Mouse (Mus musculus) intestine, postnatal 0 days (tissue): ENCODE measurements around the gene Stoml1. TPM values are rescaled to one million over a fixed set of nuclear protein-coding genes. Genes with fewer than 3 reads are reported as not detected.

Experiments
- ATAC-seq: fragments of 200-750 bp; cut with Nextera tagmentation; 2 replicates; pipeline ENCODE4 v1.8.0; 2017; ENCODE audit warnings: mild to moderate bottlenecking, moderate TSS enrichment, moderate library complexity
- H3K27ac ChIP-seq: fragments of 300-500 bp; sonication (generic); 2 replicates; pipeline ENCODE4 v1.5.1; 2014; ENCODE audit warnings: mild to moderate bottlenecking, low read depth, low read length, moderate library complexity
- H3K27me3 ChIP-seq: fragments of 300-500 bp; sonication (generic); replicated peaks from 2 replicates; pipeline ENCODE4 v1.6.1; 2014; ENCODE audit warnings: low read length, mixed read lengths; ENCODE audit not compliant: control insufficient read depth, insufficient read depth
- H3K36me3 ChIP-seq: fragments of 300-500 bp; sonication (generic); 2 replicates; pipeline ENCODE4 v1.6.1; 2014; ENCODE audit warnings: mild to moderate bottlenecking, moderate library complexity; ENCODE audit not compliant: control insufficient read depth, insufficient read depth
- H3K4me1 ChIP-seq: fragments of 300-500 bp; sonication (generic); replicated peaks from 2 replicates; pipeline ENCODE4 v1.6.1; 2014; ENCODE audit warnings: antibody characterized with exemption, low read length, mixed read lengths; ENCODE audit not compliant: control insufficient read depth, insufficient read depth
- H3K4me2 ChIP-seq: fragments of 300-500 bp; sonication (generic); replicated peaks from 2 replicates; pipeline ENCODE4 v1.6.1; 2014; ENCODE audit warnings: low read depth, mild to moderate bottlenecking, moderate library complexity
- H3K4me3 ChIP-seq: fragments of 300-500 bp; sonication (generic); 2 replicates; pipeline ENCODE4 v1.5.1; 2014; ENCODE audit warnings: low read depth, low read length
- H3K9ac ChIP-seq: fragments of 300-500 bp; sonication (generic); 2 replicates; pipeline ENCODE4 v1.6.1; 2014; ENCODE audit warnings: mild to moderate bottlenecking, low read depth, low read length
- H3K9me3 ChIP-seq: fragments of 300-500 bp; sonication (generic); 2 replicates; pipeline ENCODE4 v1.6.1; 2016; ENCODE audit warnings: mixed run types; ENCODE audit not compliant: control insufficient read depth
- CTCF ChIP-seq: sonication (generic); IDR thresholded peaks from 2 replicates; pipeline ENCODE4 v1.5.1; 2016; ENCODE audit warnings: low read depth, mild to moderate bottlenecking, control low read depth, antibody characterized with exemption, moderate library complexity
- WGBS: fragments of 180-500 bp; shearing (Covaris S2); extraction: QIAGEN DNeasy Blood & Tissue Kit; methylation state at CpG from one replicate; pipeline ENCODE4 v1.1.7; 2014; 5-methylcytosine and 5-hydroxymethylcytosine counted together
- polyA plus RNA-seq: library from polyadenylated mRNA; unstranded; fragments of >200 nt; fragmentation: Nextera tagmentation; extraction: Ambion mirVana; gene quantifications from 2 replicates; pipeline ENCODE4 v1.2.1, GENCODE M21; 2015

The Stoml1 gene
- polyA plus RNA-seq, 1 experiment from 2014 or later, result 15.9 TPM

DNA sequence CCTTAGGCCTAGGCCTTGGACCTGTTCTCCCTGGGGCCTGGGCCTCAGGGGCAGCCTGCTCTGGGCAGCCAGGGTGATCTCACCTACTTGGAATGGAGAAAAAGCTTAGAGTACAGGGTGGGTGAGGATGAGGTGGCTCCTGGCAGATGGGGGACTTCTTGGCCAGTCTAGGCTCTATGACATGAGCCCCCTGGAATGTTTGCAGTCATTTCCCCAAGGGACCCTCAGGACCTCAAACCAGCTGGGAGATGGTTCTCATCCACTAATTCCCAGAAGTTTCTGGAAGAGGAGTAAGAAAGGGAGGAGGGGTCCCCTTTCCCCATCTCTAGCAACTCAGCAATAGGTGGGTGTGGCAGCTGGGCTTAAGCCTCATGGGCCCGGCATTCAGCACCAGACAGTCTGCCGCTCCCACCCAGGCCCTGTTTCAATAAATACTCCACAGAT, 46.4 kb downstream of the Stoml1 start:
- WGBS, result 32% methylated on average over 2 of the region's 2 CpGs
- Histone ChIP-seq H3K4me1 (0 out of 2 replicates have a peak, but pooled peaks cover 4% of the 10 kb centered on the region), H3K27ac (no peak overlapping the region), H3K4me3 (no peak overlapping the region), H3K27me3 (no peaks in the 10 kb centered on the region), H3K4me2 (no peak overlapping the region), H3K9ac (no peak overlapping the region), H3K9me3 (no peaks in the 10 kb centered on the region), H3K36me3 (no peaks in the 10 kb centered on the region)
- TF ChIP-seq CTCF, result no peak
- no peak for ATAC-seq

DNA sequence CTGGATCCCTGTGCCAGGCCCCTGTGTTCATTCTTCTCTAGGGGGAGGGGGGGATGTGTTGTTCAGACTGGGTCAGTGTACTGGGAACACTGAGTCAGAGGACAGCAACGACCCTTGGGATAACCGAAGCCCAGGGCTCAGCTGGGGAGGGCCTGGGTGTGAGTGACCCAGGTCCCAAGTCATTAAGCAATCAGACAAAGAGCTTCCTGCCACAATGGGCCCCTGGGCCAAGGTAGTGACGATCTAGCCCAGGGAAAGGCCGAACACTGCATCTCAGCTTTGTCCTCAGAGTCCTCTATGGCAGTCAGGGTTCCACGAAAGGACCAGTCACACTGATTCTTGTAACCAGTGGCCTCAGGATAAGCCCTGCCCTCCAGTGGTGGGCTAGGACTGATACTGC, 50.2 kb downstream of the Stoml1 start:
- H3K9ac ChIP-seq, result no peak overlapping the region
- 60% methylated on average over 5 of the region's 5 CpGs for WGBS
- no peak overlapping the region for H3K4me3 ChIP-seq
- no peaks in the 10 kb centered on the region for H3K36me3 ChIP-seq
- H3K4me2 ChIP-seq, result no peak overlapping the region
- H3K4me1 ChIP-seq, result no peaks in the 10 kb centered on the region
- no peak overlapping the region for H3K27ac ChIP-seq
- TF ChIP-seq CTCF, result no peak
- no peaks in the 10 kb centered on the region for H3K27me3 ChIP-seq
- no peaks in the 10 kb centered on the region for H3K9me3 ChIP-seq
- no peak for ATAC-seq

DNA sequence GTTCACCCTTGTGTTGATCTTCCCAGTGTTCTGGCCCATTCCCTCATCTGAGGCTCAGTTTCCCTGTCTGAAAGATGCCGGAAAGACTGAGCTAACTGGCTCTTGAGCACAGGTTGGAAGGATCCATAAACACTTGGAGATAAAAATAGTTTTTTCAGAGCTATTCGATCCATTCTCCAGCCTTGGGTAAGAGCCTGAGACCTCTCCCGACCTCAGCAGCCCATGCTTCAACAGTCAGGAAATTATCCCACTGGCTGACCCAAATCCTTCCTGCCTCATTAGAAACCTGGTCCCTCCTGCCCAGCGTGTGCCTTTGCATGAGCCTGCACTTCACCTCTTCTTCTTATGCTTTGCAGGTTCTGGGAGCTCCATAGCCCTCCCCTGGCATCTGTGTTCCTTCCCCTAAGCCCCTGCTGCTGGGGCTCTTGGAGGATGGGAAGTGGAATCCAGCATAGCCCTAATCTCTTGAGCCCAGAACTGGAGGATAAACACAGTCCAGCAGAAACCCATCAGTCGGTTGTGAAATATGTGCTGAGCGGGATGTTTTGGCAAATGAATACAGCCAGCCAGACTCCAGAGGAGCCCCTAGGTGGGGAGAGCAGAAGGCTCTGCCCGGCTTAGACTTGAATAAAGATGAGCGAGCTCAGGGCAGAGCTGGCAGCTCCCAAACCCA, 50.8 kb downstream of the Stoml1 start:
- ATAC-seq, result no peak
- no peaks in the 10 kb centered on the region for H3K9me3 ChIP-seq
- H3K27ac ChIP-seq, result no peak overlapping the region
- no peak for TF ChIP-seq CTCF
- no peaks in the 10 kb centered on the region for H3K36me3 ChIP-seq
- H3K4me2 ChIP-seq, result no peak overlapping the region
- H3K4me3 ChIP-seq, result no peak overlapping the region
- WGBS, result 49% methylated on average over 8 of the region's 8 CpGs
- H3K27me3 ChIP-seq, result no peaks in the 10 kb centered on the region
- no peak overlapping the region for H3K9ac ChIP-seq
- H3K4me1 ChIP-seq, result no peaks in the 10 kb centered on the region

- H3K27ac ChIP-seq, result no peak overlapping the region
- no peaks in the 10 kb centered on the region for H3K27me3 ChIP-seq
- H3K9me3 ChIP-seq, result no peaks in the 10 kb centered on the region
- no peak overlapping the region for H3K9ac ChIP-seq
- no peak overlapping the region for H3K4me3 ChIP-seq
- no peak overlapping the region for H3K4me2 ChIP-seq
- no peaks in the 10 kb centered on the region for H3K4me1 ChIP-seq
- no peaks in the 10 kb centered on the region for H3K36me3 ChIP-seq
- TF ChIP-seq CTCF, result no peak
- ATAC-seq, result no peak
- WGBS, result 42% methylated on average over 6 of the region's 6 CpGs
Measured at GRCm38 (mm10) chr9:58305686-58306085, 52.7 kb downstream of the Stoml1 start.

- H3K36me3 ChIP-seq, result no peaks in the 10 kb centered on the region
- H3K9ac ChIP-seq, result no peak overlapping the region
- no peak for TF ChIP-seq CTCF
- 63% methylated on average over 6 of the region's 6 CpGs for WGBS
- H3K4me1 ChIP-seq, result 0 out of 2 replicates have a peak, but pooled peaks cover 3% of the 10 kb centered on the region
- no peak overlapping the region for H3K4me3 ChIP-seq
- no peak overlapping the region for H3K27ac ChIP-seq
- no peaks in the 10 kb centered on the region for H3K9me3 ChIP-seq
- H3K27me3 ChIP-seq, result peaks cover 23% of the 10 kb centered on the region
- ATAC-seq, result no peak
- no peak overlapping the region for H3K4me2 ChIP-seq
Measured at GRCm38 (mm10) chr9:58308395-58308794, 55.4 kb downstream of the Stoml1 start.

- H3K9ac ChIP-seq, result no peak overlapping the region
- no peaks in the 10 kb centered on the region for H3K36me3 ChIP-seq
- H3K4me3 ChIP-seq, result no peak overlapping the region
- H3K27me3 ChIP-seq, result peaks cover 29% of the 10 kb centered on the region
- H3K4me1 ChIP-seq, result 0 out of 2 replicates have a peak, but pooled peaks cover 3% of the 10 kb centered on the region
- 73% methylated on average over 14 of the region's 14 CpGs for WGBS
- no peak overlapping the region for H3K27ac ChIP-seq
- ATAC-seq, result no peak
- no peak for TF ChIP-seq CTCF
- no peaks in the 10 kb centered on the region for H3K9me3 ChIP-seq
- H3K4me2 ChIP-seq, result no peak overlapping the region
Measured at GRCm38 (mm10) chr9:58310043-58310660, 57.2 kb downstream of the Stoml1 start.
